Mouse (Mus musculus) myocyte (in vitro differentiated cells): ENCODE data around the gene Xab2. TPM values are rescaled to one million over a fixed set of nuclear protein-coding genes. Genes with fewer than 3 reads are reported as not detected.

Source experiments
- H3K27me3 ChIP-seq: one replicate; pipeline ENCODE4 v1.6.1; 2011; ENCODE audit not compliant: control insufficient read depth, insufficient read depth, insufficient read length
- H3K36me3 ChIP-seq: one replicate; pipeline ENCODE4 v1.6.1; 2011; ENCODE audit not compliant: control insufficient read depth, insufficient read depth
- H3K4me2 ChIP-seq: one replicate; pipeline ENCODE4 v1.6.1; 2011; ENCODE audit warnings: low read depth, control low read depth
- H3K4me3 ChIP-seq: one replicate; pipeline ENCODE4 v1.5.1; 2011; ENCODE audit warnings: mild to moderate bottlenecking, control low read depth, moderate library complexity
- H3K79me2 ChIP-seq: one replicate; pipeline ENCODE4 v1.6.1; 2011; ENCODE audit not compliant: control insufficient read depth, insufficient read depth
- H3ac ChIP-seq: one replicate; pipeline ENCODE4 v1.6.1; 2011; ENCODE audit not compliant: control insufficient read depth, insufficient read length
- CEBPB ChIP-seq: IDR thresholded peaks from 2 replicates; pipeline ENCODE4 v1.6.1; 2011; ENCODE audit warnings: mild to moderate bottlenecking, moderate library complexity; ENCODE audit not compliant: poor library complexity, insufficient read depth, severe bottlenecking
- E2F4 ChIP-seq: IDR thresholded peaks from one replicate; pipeline ENCODE4 v1.6.1; 2011; ENCODE audit warnings: mild to moderate bottlenecking, control low read depth, moderate library complexity; ENCODE audit not compliant: insufficient read depth
- MAX ChIP-seq: IDR thresholded peaks from one replicate; pipeline ENCODE4 v1.6.1; 2011; ENCODE audit warnings: low read depth, mild to moderate bottlenecking, control low read depth
- MYOD1 ChIP-seq, 3 experiments: IDR thresholded peaks; one replicate each; pipeline ENCODE4 v1.6.1; 2011; ENCODE audit warnings: control low read depth in 2 of 3, low read depth in 2 of 3, mild to moderate bottlenecking in 2 of 3, moderate library complexity in 1 of 3; ENCODE audit not compliant: insufficient read length in 2 of 3, control insufficient read depth in 1 of 3
- MYOG ChIP-seq, 3 experiments: IDR thresholded peaks; one replicate each; pipeline ENCODE4 v1.6.1; 2011; ENCODE audit warnings: control low read depth in 2 of 3, low read depth in 2 of 3, mild to moderate bottlenecking in 2 of 3; ENCODE audit not compliant: insufficient read length in 2 of 3, control insufficient read depth in 1 of 3, insufficient read depth in 1 of 3
- POLR2A ChIP-seq: IDR thresholded peaks from one replicate; pipeline ENCODE4 v1.6.1; 2011; ENCODE audit warnings: low read depth, mild to moderate bottlenecking, control low read depth, moderate library complexity; ENCODE audit not compliant: insufficient read length
- POLR2AphosphoS2 ChIP-seq: IDR thresholded peaks from one replicate; pipeline ENCODE4 v1.6.1; 2011; ENCODE audit warnings: low read depth, control low read depth; ENCODE audit not compliant: insufficient read length
- REST ChIP-seq: IDR thresholded peaks from one replicate; pipeline ENCODE4 v1.6.1; 2011; ENCODE audit warnings: mild to moderate bottlenecking, control low read depth, moderate library complexity; ENCODE audit not compliant: insufficient read depth, insufficient read length
- SRF ChIP-seq: IDR thresholded peaks from one replicate; pipeline ENCODE4 v1.6.1; 2011; ENCODE audit warnings: low read depth; ENCODE audit not compliant: control insufficient read depth, insufficient read length
- TCF12 ChIP-seq: IDR thresholded peaks from one replicate; pipeline ENCODE4 v1.6.1; 2011; ENCODE audit warnings: mild to moderate bottlenecking, control low read depth; ENCODE audit not compliant: poor library complexity, insufficient read depth, severe bottlenecking
- TCF3 ChIP-seq: IDR thresholded peaks from one replicate; pipeline ENCODE4 v1.6.1; 2011; ENCODE audit warnings: low read depth, control low read depth; ENCODE audit not compliant: insufficient read length
- USF1 ChIP-seq: IDR thresholded peaks from one replicate; pipeline ENCODE4 v1.6.1; 2011; ENCODE audit warnings: low read depth, mild to moderate bottlenecking, control low read depth, moderate library complexity
- polyA plus RNA-seq: library from polyadenylated mRNA; unstranded; fragments of >200 nt; fragmentation: generic; extraction: Trizol; gene quantifications from one replicate; pipeline ENCODE4 v1.2.1, GENCODE M21; 2012; ENCODE audit warnings: missing spikeins

Xab2 gene
- polyA plus RNA-seq, 1 experiment = 44.6 TPM

GRCm38 (mm10) chr8:3656725-3657381 lies 35.7 kb upstream of the Xab2 start:
- Histone ChIP-seq H3K79me2 (no peaks in the 10 kb centered on the region), H3K4me2 (no peak overlapping the region), H3K36me3 (no peaks in the 10 kb centered on the region), H3K4me3 (no peak overlapping the region), H3ac (no peak overlapping the region), H3K27me3 (peaks cover 12% of the 10 kb centered on the region)
- TF ChIP-seq MYOD1 (IDR thresholded peaks at IDR 0.05; ENCODE audit: control insufficient read depth in 1 of 3, insufficient read length in 2 of 3, low read depth in 2 of 3) = no peak
- no peak for TF ChIP-seq REST
- no peak for TF ChIP-seq TCF3
- no peak for TF ChIP-seq POLR2A
- no peak for TF ChIP-seq MAX
- no peak for TF ChIP-seq MYOG (IDR thresholded peaks at IDR 0.05; ENCODE audit: control insufficient read depth in 1 of 3, insufficient read depth in 1 of 3, insufficient read length in 2 of 3, low read depth in 2 of 3)
- no peak for TF ChIP-seq POLR2AphosphoS2
- TF ChIP-seq SRF = no peak
- no peak for TF ChIP-seq TCF12
- TF ChIP-seq CEBPB = no peak
- no peak for TF ChIP-seq E2F4
- no peak for TF ChIP-seq USF1

GRCm38 (mm10) chr8:3655526-3655925 lies 34.4 kb upstream of the Xab2 start, which contains the start of gene Retn:
Gene Retn, plus strand, starts transcription at chr8:3655770.
- TF ChIP-seq MYOG (IDR thresholded peaks at IDR 0.05; ENCODE audit: control insufficient read depth in 1 of 3, insufficient read depth in 1 of 3, insufficient read length in 2 of 3, low read depth in 2 of 3) = no peak
- no peak for TF ChIP-seq SRF
- no peak for TF ChIP-seq E2F4
- no peak for TF ChIP-seq POLR2AphosphoS2
- no peak for TF ChIP-seq REST
- TF ChIP-seq POLR2A = no peak
- no peak for TF ChIP-seq TCF12
- no peak for TF ChIP-seq MAX
- TF ChIP-seq CEBPB = no peak
- TF ChIP-seq TCF3 = no peak
- no peak for TF ChIP-seq USF1
- TF ChIP-seq MYOD1 (IDR thresholded peaks at IDR 0.05; ENCODE audit: control insufficient read depth in 1 of 3, insufficient read length in 2 of 3, low read depth in 2 of 3) = no peak
- H3K27me3 ChIP-seq = peaks cover 12% of the 10 kb centered on the region
- no peak within 1 kb of the TSS for H3K4me2 ChIP-seq
- no peak within 1 kb of the TSS for H3ac ChIP-seq
- H3K79me2 ChIP-seq = no peaks in the 10 kb centered on the region
- H3K4me3 ChIP-seq = no peak within 1 kb of the TSS
- H3K36me3 ChIP-seq = no peaks in the 10 kb centered on the region

GRCm38 (mm10) chr8:3654726-3655508 lies 33.8 kb upstream of the Xab2 start:
- H3K36me3 ChIP-seq = no peaks in the 10 kb centered on the region
- H3ac ChIP-seq = no peak overlapping the region
- H3K27me3 ChIP-seq = peaks cover 12% of the 10 kb centered on the region
- TF ChIP-seq MAX (no peak), USF1 (no peak), E2F4 (no peak), TCF12 (no peak), POLR2AphosphoS2 (no peak), CEBPB (no peak), TCF3 (no peak), MYOG (IDR thresholded peaks at IDR 0.05; ENCODE audit: control insufficient read depth in 1 of 3, insufficient read depth in 1 of 3, insufficient read length in 2 of 3, low read depth in 2 of 3) (no peak), POLR2A (no peak), REST (no peak), MYOD1 (IDR thresholded peaks at IDR 0.05; ENCODE audit: control insufficient read depth in 1 of 3, insufficient read length in 2 of 3, low read depth in 2 of 3) (no peak), SRF (no peak)
- H3K4me3 ChIP-seq = no peak overlapping the region
- H3K79me2 ChIP-seq = no peaks in the 10 kb centered on the region
- no peak overlapping the region for H3K4me2 ChIP-seq

GRCm38 (mm10) chr8:3652845-3653244 lies 31.7 kb upstream of the Xab2 start:
- Histone ChIP-seq H3K4me3 (no peak overlapping the region), H3K79me2 (no peaks in the 10 kb centered on the region), H3K36me3 (no peaks in the 10 kb centered on the region), H3K27me3 (peaks cover 9% of the 10 kb centered on the region), H3ac (no peak overlapping the region), H3K4me2 (no peak overlapping the region)
- TF ChIP-seq TCF12 = no peak
- no peak for TF ChIP-seq MYOG (IDR thresholded peaks at IDR 0.05; ENCODE audit: control insufficient read depth in 1 of 3, insufficient read depth in 1 of 3, insufficient read length in 2 of 3, low read depth in 2 of 3)
- TF ChIP-seq MYOD1 (IDR thresholded peaks at IDR 0.05; ENCODE audit: control insufficient read depth in 1 of 3, insufficient read length in 2 of 3, low read depth in 2 of 3) = no peak
- TF ChIP-seq POLR2AphosphoS2 = no peak
- TF ChIP-seq REST = no peak
- TF ChIP-seq CEBPB = no peak
- no peak for TF ChIP-seq POLR2A
- no peak for TF ChIP-seq E2F4
- no peak for TF ChIP-seq SRF
- no peak for TF ChIP-seq USF1
- TF ChIP-seq TCF3 = no peak
